Mouse (Mus musculus) thymus, adult 2 months (tissue): ENCODE results near the gene Lyrm4.

Source experiments
- CTCF ChIP-seq: fragments of 200-500 bp; IDR thresholded peaks from 2 replicates; pipeline ENCODE4 v1.5.1; 2012; ENCODE audit warnings: mild to moderate bottlenecking, control low read depth, low read length, moderate library complexity, borderline replicate concordance; ENCODE audit not compliant: control insufficient read depth, poor library complexity, insufficient read depth; ENCODE audit errors: extremely low read depth
- POLR2A ChIP-seq: fragments of 200-500 bp; IDR thresholded peaks from 2 replicates; pipeline ENCODE4 v1.6.1; 2012; ENCODE audit warnings: mild to moderate bottlenecking, low read length, control low read depth, moderate library complexity; ENCODE audit not compliant: control insufficient read depth, poor library complexity, insufficient read depth; ENCODE audit errors: extremely low read depth

DNA sequence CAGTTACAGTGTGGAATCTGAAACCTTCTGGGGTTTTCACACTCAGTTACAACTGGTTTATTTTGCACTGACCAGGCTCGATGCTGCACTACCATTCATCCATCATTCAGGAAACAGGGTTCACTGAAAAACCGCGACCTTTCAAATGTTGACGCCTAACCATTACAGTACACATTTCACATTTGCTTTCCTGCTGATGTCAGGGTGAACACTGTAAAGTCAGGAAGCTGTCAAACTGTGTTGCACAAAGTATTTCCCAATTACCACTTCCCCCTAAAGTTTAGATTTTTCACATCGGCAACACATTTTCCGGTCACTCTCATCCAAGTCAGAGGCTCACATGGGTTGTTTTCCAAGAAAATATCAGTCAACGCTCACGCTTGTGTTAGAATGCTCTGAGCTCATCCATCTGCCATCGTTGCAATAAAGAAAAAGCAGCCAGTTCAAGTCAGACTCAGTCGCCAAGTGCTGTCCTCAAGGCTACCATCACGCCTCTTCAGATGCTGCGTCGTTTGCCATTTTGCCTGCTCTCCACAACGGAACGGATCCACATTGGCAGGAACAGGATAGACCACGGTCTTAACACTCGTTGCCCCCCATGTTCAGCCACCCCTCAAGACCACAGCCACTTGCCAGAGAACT lies 167.4 kb downstream of the Lyrm4 start:
- TF ChIP-seq CTCF: no peak
- TF ChIP-seq POLR2A: no peak
